Mouse (Mus musculus) lung, postnatal 14 days (tissue): ENCODE data around the gene Kcnc4.

ENCODE experiments used
- DNase-seq: peaks from one replicate; pipeline ENCODE4 v3.0.0; 2021

Kcnc4 gene

GRCm38 (mm10) chr3:107459196-107459772 lies at the start of gene Kcnc4:
TSS of gene Kcnc4 (minus strand) at chr3:107459552.
- DNase-seq = no peak

- DNase-seq = no peak
Observed at GRCm38 (mm10) chr3:107508696-107509095, 49.3 kb upstream of the Kcnc4 start.

- DNase-seq = no peak
Observed at GRCm38 (mm10) chr3:107507966-107508365, 48.6 kb upstream of the Kcnc4 start.

GRCm38 (mm10) chr3:107506531-107506930 lies 47.2 kb upstream of the Kcnc4 start:
- no peak for DNase-seq

- DNase-seq = no peak
Observed at GRCm38 (mm10) chr3:107505464-107506367, 46.4 kb upstream of the Kcnc4 start.

GRCm38 (mm10) chr3:107504542-107504941 lies 45.2 kb upstream of the Kcnc4 start:
- DNase-seq = no peak

GRCm38 (mm10) chr3:107503716-107504115 lies 44.4 kb upstream of the Kcnc4 start:
- DNase-seq = no peak

GRCm38 (mm10) chr3:107501702-107502151 lies 42.4 kb upstream of the Kcnc4 start:
- DNase-seq = no peak

- no peak for DNase-seq
Observed at GRCm38 (mm10) chr3:107500301-107500700, 40.9 kb upstream of the Kcnc4 start.

- DNase-seq = no peak
Observed at GRCm38 (mm10) chr3:107496086-107496850, 36.9 kb upstream of the Kcnc4 start.

- no peak for DNase-seq
Observed at GRCm38 (mm10) chr3:107495524-107495923, 36.2 kb upstream of the Kcnc4 start.

- peak; percentile 11 for DNase-seq
Observed at GRCm38 (mm10) chr3:107491459-107491858, 32.1 kb upstream of the Kcnc4 start.

GRCm38 (mm10) chr3:107488637-107489036 lies 29.3 kb upstream of the Kcnc4 start:
- DNase-seq = no peak

- no peak for DNase-seq
Observed at GRCm38 (mm10) chr3:107483290-107483689, 23.9 kb upstream of the Kcnc4 start.

- no peak for DNase-seq
Observed at GRCm38 (mm10) chr3:107480660-107481059, 21.3 kb upstream of the Kcnc4 start.

GRCm38 (mm10) chr3:107472198-107472597 lies 12.8 kb upstream of the Kcnc4 start:
- peak; percentile 24 for DNase-seq

GRCm38 (mm10) chr3:107469059-107469458 lies 9.7 kb upstream of the Kcnc4 start:
- no peak for DNase-seq

GRCm38 (mm10) chr3:107468106-107468505 lies 8.8 kb upstream of the Kcnc4 start:
- DNase-seq = no peak

GRCm38 (mm10) chr3:107466577-107466976 lies 7.2 kb upstream of the Kcnc4 start:
- DNase-seq = peak; percentile 80

- DNase-seq = peak; percentile 77
Observed at GRCm38 (mm10) chr3:107462160-107462559, 2.8 kb upstream of the Kcnc4 start.

GRCm38 (mm10) chr3:107459773-107460431 lies 550 bp upstream of the Kcnc4 start:
- DNase-seq = no peak

- no peak for DNase-seq
Observed at GRCm38 (mm10) chr3:107458528-107459195, 690 bp downstream of the Kcnc4 start.
